Mouse (Mus musculus) hindbrain, embryonic 10.5 days (tissue): ENCODE measurements around the gene Olfr773. TPM values are rescaled to one million over a fixed set of nuclear protein-coding genes. Genes with fewer than 3 reads are reported as not detected.
"Not testable (repeated sequence)": the region's sequence is repeated elsewhere in the genome, so short reads cannot be mapped to it uniquely, and the experiment has no call there.

Experiments
- DNase-seq: peaks from one replicate; pipeline ENCODE4 v3.0.0-alpha.2; 2017; ENCODE audit warnings: low spot score
- H3K27ac ChIP-seq: fragments of 300-500 bp; sonication (generic); 2 replicates; pipeline ENCODE4 v1.5.1; 2016; ENCODE audit warnings: mild to moderate bottlenecking, moderate library complexity
- H3K27me3 ChIP-seq: fragments of 300-500 bp; sonication (generic); 2 replicates; pipeline ENCODE4 v1.6.1; 2016; ENCODE audit warnings: mild to moderate bottlenecking; ENCODE audit not compliant: poor library complexity, insufficient read depth, severe bottlenecking
- H3K36me3 ChIP-seq: fragments of 300-500 bp; sonication (generic); 2 replicates; pipeline ENCODE4 v1.6.1; 2016; ENCODE audit warnings: mild to moderate bottlenecking, moderate library complexity
- H3K4me1 ChIP-seq: fragments of 300-500 bp; sonication (generic); replicated peaks from 2 replicates; pipeline ENCODE4 v1.6.1; 2016; ENCODE audit warnings: mild to moderate bottlenecking
- H3K4me3 ChIP-seq: fragments of 300-500 bp; sonication (generic); 2 replicates; pipeline ENCODE4 v1.5.1; 2016; ENCODE audit warnings: mild to moderate bottlenecking, moderate library complexity
- H3K9me3 ChIP-seq: fragments of 300-500 bp; sonication (generic); 2 replicates; pipeline ENCODE4 v1.6.1; 2016; ENCODE audit warnings: mild to moderate bottlenecking, moderate library complexity
- WGBS: fragments of 180-500 bp; shearing (Covaris S2); methylation state at CpG from one replicate; pipeline ENCODE4 v1.1.7; 2016; 5-methylcytosine and 5-hydroxymethylcytosine counted together
- polyA plus RNA-seq: library from polyadenylated mRNA; unstranded; fragments of >200 nt; fragmentation: Nextera tagmentation; extraction: Ambion mirVana; gene quantifications from 2 replicates; pipeline ENCODE4 v1.2.1, GENCODE M21; 2016

Olfr773 gene
- not detected in 2 replicates for polyA plus RNA-seq

DNA sequence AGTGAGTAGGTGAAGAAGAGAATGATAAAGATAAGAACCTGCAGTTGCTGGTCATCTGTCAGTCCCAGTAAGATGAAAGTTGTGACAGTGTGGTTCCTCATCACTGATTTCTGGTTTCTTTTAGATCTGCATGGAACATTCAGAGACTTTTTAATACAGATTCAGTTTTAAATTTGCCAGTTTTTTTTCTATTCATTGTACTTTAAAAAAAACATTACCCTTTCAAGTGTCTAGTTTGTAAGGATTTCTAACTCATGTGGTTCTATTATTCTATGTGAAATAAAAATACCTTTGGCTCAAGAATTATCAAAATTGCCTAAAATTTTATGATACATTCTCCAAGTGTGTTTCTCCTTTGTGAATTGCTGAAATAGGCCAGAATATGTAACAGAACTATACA is at the start of gene Olfr773:
TSS of gene Olfr773 (minus strand) at position 101 of the 400 bp plus-strand sequence.
- not testable (repeated sequence) for DNase-seq, H3K27me3 ChIP-seq, H3K36me3 ChIP-seq, H3K27ac ChIP-seq, H3K9me3 ChIP-seq, H3K4me3 ChIP-seq, H3K4me1 ChIP-seq

DNA sequence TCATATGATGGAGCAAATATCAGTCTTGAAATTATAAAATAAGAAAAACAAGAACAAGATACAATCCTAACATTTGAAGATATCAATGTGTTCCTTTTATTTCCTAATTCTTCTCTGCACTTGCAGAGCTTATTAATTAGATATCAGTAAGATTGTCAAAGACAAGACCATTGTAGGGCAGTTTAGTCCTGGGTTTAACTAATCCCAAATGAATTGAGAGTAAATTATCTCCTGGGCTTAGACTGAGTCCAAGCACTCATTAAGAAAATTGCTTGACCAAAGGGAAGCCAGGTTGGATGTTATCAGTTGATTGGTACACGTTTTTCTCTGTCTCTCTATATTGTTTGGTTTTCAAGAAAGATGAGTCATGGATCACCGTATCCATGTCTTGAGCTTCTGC is 48.7 kb upstream of the Olfr773 start, which contains the start of gene Olfr774:
TSS of gene Olfr774 (plus strand) at position 301 of the 400 bp plus-strand sequence.
- Histone ChIP-seq H3K36me3 (no peaks in the 10 kb centered on the region), H3K27me3 (no peaks in the 10 kb centered on the region), H3K27ac (no peak within 1 kb of the TSS), H3K9me3 (no peaks in the 10 kb centered on the region), H3K4me3 (no peak within 1 kb of the TSS), H3K4me1 (no peaks in the 10 kb centered on the region)
- DNase-seq, result no peak
- 80% methylated on average over 2 of the region's 2 CpGs for WGBS

DNA sequence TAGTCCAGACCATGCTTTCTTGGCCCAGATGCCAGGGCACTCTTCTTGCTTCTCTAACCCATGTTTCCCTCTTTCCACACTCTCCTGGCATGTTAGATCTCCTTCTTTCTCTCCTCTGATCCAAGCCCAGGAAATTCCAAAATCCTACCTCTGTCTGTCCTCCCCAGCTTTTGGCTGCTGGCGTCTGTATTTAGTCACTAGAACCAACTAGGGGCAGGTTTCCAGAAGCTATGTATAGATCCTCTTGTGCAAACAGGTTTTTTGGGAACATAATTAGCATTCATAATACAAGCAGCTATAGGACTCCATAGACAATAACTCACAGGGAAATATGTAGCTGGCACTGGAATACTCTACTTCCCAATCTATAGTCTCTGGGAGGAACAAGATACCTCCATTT is 43.5 kb upstream of the Olfr773 start:
- Histone ChIP-seq H3K4me3 (no peak overlapping the region), H3K4me1 (no peaks in the 10 kb centered on the region), H3K27me3 (no peaks in the 10 kb centered on the region), H3K27ac (no peak overlapping the region), H3K9me3 (no peaks in the 10 kb centered on the region), H3K36me3 (no peaks in the 10 kb centered on the region)
- no peak for DNase-seq
- 81% methylated on average over 1 of the region's 1 CpGs for WGBS

GRCm38 (mm10) chr10:129177821-129178220 is 9.4 kb downstream of the Olfr773 start, which contains the start of gene Olfr772:
Olfr772 (minus strand) TSS chr10:129177921.
- H3K4me3 ChIP-seq, DNase-seq, H3K27me3 ChIP-seq, H3K27ac ChIP-seq, H3K4me1 ChIP-seq, H3K9me3 ChIP-seq, H3K36me3 ChIP-seq: not testable (repeated sequence)
- 77% methylated on average over 4 of the region's 4 CpGs for WGBS

- H3K4me1 ChIP-seq, result no peaks in the 10 kb centered on the region
- no peaks in the 10 kb centered on the region for H3K27me3 ChIP-seq
- no peak for DNase-seq
- H3K9me3 ChIP-seq, result no peaks in the 10 kb centered on the region
- WGBS, result 86% methylated on average over 1 of the region's 1 CpGs
- H3K36me3 ChIP-seq, result no peaks in the 10 kb centered on the region
- H3K4me3 ChIP-seq, result no peak within 1 kb of the TSS
- no peak within 1 kb of the TSS for H3K27ac ChIP-seq
These were observed 22.6 kb downstream of the Olfr773 start, which contains the start of gene Olfr771 for GRCm38 (mm10) chr10:129164651-129165050. Olfr771 (minus strand) TSS chr10:129164751.

GRCm38 (mm10) chr10:129138898-129139297 is 48.3 kb downstream of the Olfr773 start, which contains the start of gene Olfr770:
Olfr770 (minus strand) TSS chr10:129138998.
- Histone ChIP-seq H3K4me3 (no peak within 1 kb of the TSS), H3K9me3 (no peaks in the 10 kb centered on the region), H3K27ac (no peak within 1 kb of the TSS), H3K36me3 (no peaks in the 10 kb centered on the region), H3K27me3 (no peaks in the 10 kb centered on the region), H3K4me1 (no peaks in the 10 kb centered on the region)
- no peak for DNase-seq
- WGBS, result 91% methylated on average over 2 of the region's 2 CpGs

Other genes starting within 250 kb of the Olfr773 start
- gene Mettl7b, start 226.4 kb downstream of the Olfr773 start, polyA plus RNA-seq, result not detected in 2 replicates
- 0.06 TPM in 1 of 2 replicates, not detected in the other for gene Olfr9, start 198.0 kb downstream of the Olfr773 start, polyA plus RNA-seq
- not detected in 2 replicates for gene Olfr763, start 176.6 kb downstream of the Olfr773 start, polyA plus RNA-seq
- not detected in 2 replicates for gene Olfr764-ps1, start 147.5 kb downstream of the Olfr773 start, polyA plus RNA-seq
- not detected in 2 replicates for gene Olfr765, start 137.4 kb downstream of the Olfr773 start, polyA plus RNA-seq
- not detected in 2 replicates for gene Olfr766-ps1, start 118.4 kb downstream of the Olfr773 start, polyA plus RNA-seq
- gene Olfr767, start 104.5 kb downstream of the Olfr773 start, polyA plus RNA-seq, result not detected in 2 replicates
- not detected in 2 replicates for gene Olfr768, start 88.0 kb downstream of the Olfr773 start, polyA plus RNA-seq
- gene Olfr769, start 69.6 kb downstream of the Olfr773 start, polyA plus RNA-seq, result not detected in 2 replicates
- not detected in 2 replicates for gene Olfr770, start 48.4 kb downstream of the Olfr773 start, polyA plus RNA-seq
- gene Olfr771, start 22.7 kb downstream of the Olfr773 start, polyA plus RNA-seq, result not detected in 2 replicates
- gene Olfr772, start 9.5 kb downstream of the Olfr773 start, polyA plus RNA-seq, result not detected in 2 replicates
- not detected in 2 replicates for gene Olfr774, start 48.8 kb upstream of the Olfr773 start, polyA plus RNA-seq
- gene Olfr775, start 61.0 kb upstream of the Olfr773 start, polyA plus RNA-seq, result not detected in 2 replicates
- gene Olfr776, start 71.7 kb upstream of the Olfr773 start, polyA plus RNA-seq, result not detected in 2 replicates
- 0.10 TPM in 1 of 2 replicates, not detected in the other for gene Olfr777, start 84.1 kb upstream of the Olfr773 start, polyA plus RNA-seq
- not detected in 2 replicates for gene Olfr780, start 130.7 kb upstream of the Olfr773 start, polyA plus RNA-seq
- gene Olfr781, start 141.4 kb upstream of the Olfr773 start, polyA plus RNA-seq, result not detected in 2 replicates
- not detected in 2 replicates for gene Olfr782, start 161.4 kb upstream of the Olfr773 start, polyA plus RNA-seq
- 0.08 TPM in 1 of 2 replicates, not detected in the other for gene Olfr784, start 196.7 kb upstream of the Olfr773 start, polyA plus RNA-seq
- not detected in 2 replicates for gene Olfr785, start 218.0 kb upstream of the Olfr773 start, polyA plus RNA-seq
- gene Olfr786, start 239.9 kb upstream of the Olfr773 start, polyA plus RNA-seq, result not detected in 2 replicates